Mouse (Mus musculus) brain, embryonic 14.5 days (tissue): ENCODE results near the gene Limch1.

Experiments used
- CTCF ChIP-seq: fragments of 200-500 bp; IDR thresholded peaks from 2 replicates; pipeline ENCODE4 v1.5.1; 2012; ENCODE audit warnings: inconsistent platforms, mild to moderate bottlenecking, moderate library complexity, borderline replicate concordance; ENCODE audit not compliant: insufficient read depth, insufficient read length; ENCODE audit errors: extremely low read depth
- POLR2A ChIP-seq: fragments of 200-500 bp; IDR thresholded peaks from 2 replicates; pipeline ENCODE4 v1.6.1; 2012; ENCODE audit warnings: mild to moderate bottlenecking, inconsistent platforms, borderline replicate concordance; ENCODE audit not compliant: poor library complexity, insufficient read depth, insufficient read length, severe bottlenecking; ENCODE audit errors: extremely low read depth

DNA sequence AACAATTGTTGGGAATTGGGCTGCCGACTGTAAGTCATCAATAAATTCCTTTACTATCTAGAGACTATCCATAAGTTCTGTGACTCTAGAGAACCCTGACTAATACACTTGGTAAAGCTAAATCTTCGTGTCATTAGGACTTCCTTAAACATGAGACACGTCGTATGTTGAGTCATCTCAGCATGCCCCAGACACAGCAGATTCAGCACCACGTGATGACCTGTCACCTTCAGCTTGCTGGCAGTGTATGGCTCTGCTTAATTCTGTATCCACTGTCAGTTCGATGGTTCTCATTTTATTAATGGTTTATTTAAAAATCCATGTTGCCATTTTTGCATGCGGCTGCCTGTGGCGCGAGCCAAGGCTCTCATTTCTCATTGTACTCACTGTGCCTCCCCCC, 298.3 kb downstream of the Limch1 start:
- TF ChIP-seq CTCF (no peak), POLR2A (no peak)
